Mouse (Mus musculus) embryonic fibroblast, embryonic 13.5 days (primary cell): ENCODE data around the gene Cnbp.

Experiments used
- CTCF ChIP-seq: IDR thresholded peaks from 2 replicates; pipeline ENCODE4 v1.5.1; 2011; ENCODE audit warnings: mild to moderate bottlenecking, control low read depth, low read length, moderate library complexity, borderline replicate concordance; ENCODE audit not compliant: insufficient read depth
- POLR2A ChIP-seq: IDR thresholded peaks from 2 replicates; pipeline ENCODE4 v1.6.1; 2011; ENCODE audit warnings: low read depth, mild to moderate bottlenecking, control low read depth, low read length, moderate library complexity

- no peak for TF ChIP-seq POLR2A
- no peak for TF ChIP-seq CTCF
Measured at GRCm38 (mm10) chr6:87807735-87808440, 43.0 kb downstream of the Cnbp start.
